Mouse (Mus musculus) adrenal gland, adult 2 months (tissue): ENCODE data around the gene Hist1h4i. TPM values are rescaled to one million over a fixed set of nuclear protein-coding genes. Genes with fewer than 3 reads are reported as not detected.
A peak's percentile ranks its signal among the peaks of the same experiment; 100 is the strongest.

Experiments used
- DNase-seq: peaks from one replicate; pipeline ENCODE4 v3.0.0; 2021
- polyA plus RNA-seq: library from polyadenylated mRNA; depleted of rRNA; stranded (reverse); fragments of >200 nt; gene quantifications from 2 replicates; pipeline ENCODE4 v1.2.3, GENCODE M21; 2012
- total RNA-seq, 2 experiments: library from RNA; stranded (reverse); gene quantifications; 2 replicates each; pipeline ENCODE4 v1.2.3; 2021

The Hist1h4i gene
- total and polyA plus RNA-seq, 3 experiments = 12.7 to 52.2 (median 48.5) TPM

- DNase-seq = no peak
These were observed 32.5 kb downstream of the Hist1h4i start for GRCm38 (mm10) chr13:22008707-22009106.

- no peak for DNase-seq
These were observed 33.3 kb downstream of the Hist1h4i start for GRCm38 (mm10) chr13:22007872-22008271.

DNA sequence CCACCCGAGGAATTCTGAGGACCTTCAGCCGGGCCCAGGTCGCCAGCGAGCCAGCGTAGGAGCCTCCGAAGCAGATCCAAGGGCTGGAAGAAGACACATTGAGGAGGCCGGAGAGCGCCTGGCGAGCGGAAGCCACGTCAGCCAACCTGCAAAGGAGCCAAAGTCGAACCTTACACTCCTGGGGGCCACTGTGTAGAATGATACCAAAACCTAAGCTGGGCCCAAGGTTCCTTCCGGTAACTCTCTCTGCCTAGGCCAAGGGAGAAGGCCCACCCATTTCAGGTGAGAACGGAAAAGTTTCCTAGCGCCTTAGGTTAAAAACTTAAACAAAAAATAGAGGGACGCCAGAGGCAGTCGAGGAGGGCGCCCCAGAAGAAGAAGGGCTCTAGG lies 34.0 kb downstream of the Hist1h4i start:
- DNase-seq = no peak

- DNase-seq = peak; percentile 77
These were observed 34.6 kb downstream of the Hist1h4i start for GRCm38 (mm10) chr13:22006334-22007120.

DNA sequence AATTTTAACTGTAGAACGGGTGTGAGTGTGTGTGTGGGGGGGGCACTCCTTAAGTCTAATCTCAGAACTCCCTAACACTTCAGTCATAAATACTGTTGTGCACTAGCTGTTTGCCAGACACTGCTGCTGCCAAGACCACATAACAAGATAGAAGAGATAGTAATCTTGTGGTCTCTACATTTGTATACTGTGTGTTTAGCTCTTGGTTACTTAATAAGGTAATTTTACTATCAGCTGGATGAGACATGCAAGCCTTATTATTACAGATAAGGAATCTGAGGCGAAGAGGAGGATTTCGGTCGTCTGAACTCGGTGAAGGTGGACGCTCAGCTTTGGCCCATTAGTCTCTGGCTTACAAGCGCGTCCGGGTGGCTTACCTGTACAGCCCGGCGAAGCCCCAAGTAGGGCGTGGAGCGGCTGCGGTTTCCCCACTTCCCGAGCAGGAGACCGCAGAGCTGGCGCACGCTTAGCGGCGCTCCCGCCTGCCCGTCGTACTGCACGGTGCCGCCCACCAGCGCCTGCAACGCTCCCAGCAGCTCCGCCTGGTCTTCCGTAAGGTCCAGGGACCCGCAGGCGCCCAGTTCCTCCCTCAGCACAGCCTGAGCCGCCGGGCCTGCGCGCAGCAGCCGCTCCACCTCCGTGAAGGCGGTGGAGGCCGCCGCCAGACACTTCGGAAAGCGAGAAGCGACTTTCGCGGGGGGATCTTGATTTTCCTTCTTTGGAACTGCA lies 35.4 kb downstream of the Hist1h4i start:
- DNase-seq = peak; percentile 70

DNA sequence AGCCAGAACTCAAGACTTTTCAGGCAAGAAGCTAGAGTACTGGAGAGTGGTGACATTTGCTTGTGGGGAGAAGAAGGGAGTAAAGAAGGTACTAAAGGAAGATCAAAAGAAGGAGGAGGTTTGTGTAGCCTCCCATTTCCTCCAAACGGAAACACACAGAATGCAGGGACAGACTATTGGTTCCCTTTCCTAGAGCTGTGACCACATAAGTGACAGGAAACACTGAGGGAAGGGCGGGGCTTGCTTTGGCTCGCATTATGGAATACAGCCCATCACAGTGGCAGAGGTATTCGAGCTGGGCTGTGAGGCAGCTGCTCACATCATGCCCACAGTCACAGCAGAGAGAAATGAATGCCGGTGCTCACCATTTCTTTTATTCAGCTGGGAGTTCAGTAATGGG lies 39.3 kb downstream of the Hist1h4i start:
- no peak for DNase-seq

DNA sequence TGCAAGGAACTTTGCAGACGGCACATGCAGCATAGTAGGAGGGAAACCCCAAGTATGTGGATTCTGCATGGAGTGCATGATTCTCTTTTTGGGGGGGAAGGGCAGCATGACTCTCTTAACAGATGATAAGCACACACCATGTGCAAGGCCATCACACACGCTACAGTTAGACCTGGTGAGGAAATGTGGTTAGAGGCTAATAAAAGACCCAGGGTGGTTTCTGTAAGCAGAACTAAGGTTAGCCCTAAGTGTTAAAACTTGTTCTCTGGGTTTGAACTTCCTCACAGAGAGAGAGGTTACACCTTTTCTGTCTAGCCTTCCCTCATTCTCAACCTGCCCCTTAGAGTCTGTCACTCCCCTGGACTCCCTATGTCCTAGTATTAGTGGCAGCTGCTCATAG lies 39.8 kb downstream of the Hist1h4i start:
- no peak for DNase-seq

DNA sequence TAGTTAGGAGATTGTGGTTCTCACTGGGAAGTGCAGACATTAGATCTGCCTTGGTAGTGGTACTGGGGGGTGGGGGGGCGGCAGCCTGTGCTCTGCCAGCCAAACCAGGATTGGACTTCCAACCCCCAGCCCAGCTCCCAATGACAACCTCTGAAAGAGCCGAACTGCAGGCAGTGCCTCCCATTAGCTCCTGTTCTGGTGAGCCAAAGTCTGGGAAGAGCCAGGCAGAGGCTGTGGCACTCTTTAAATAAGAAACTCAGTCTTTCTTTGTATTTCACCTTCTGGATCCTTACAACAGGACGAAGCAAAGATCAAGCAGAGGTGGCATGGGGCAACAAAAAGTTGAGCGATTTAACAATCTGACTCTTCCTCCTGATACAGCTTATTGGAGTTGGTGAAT lies 42.0 kb downstream of the Hist1h4i start:
- DNase-seq = no peak

DNA sequence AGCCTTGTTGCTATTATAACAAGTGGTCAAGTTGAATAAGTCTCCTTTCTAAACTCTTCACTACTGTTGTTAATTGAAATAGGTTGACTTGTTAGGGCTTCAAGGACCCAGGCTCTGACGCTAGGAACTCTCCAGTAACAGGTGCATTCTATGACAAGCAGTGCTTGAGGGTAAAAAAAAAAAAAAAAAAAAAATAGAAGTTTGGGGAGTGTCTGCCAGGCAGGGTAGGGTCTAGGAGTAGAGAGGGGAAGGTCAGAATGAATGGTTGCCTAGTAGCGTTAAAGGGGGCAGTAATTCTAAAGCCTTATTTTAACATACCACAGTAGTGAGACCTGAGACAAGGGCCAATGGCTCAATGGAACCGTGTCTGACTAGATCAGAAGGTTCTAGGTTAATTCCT lies 42.8 kb downstream of the Hist1h4i start:
- DNase-seq = no peak

- no peak for DNase-seq
These were observed 43.3 kb downstream of the Hist1h4i start for GRCm38 (mm10) chr13:21997821-21998220.

- DNase-seq = no peak
These were observed 43.9 kb downstream of the Hist1h4i start for GRCm38 (mm10) chr13:21997201-21997820.

DNA sequence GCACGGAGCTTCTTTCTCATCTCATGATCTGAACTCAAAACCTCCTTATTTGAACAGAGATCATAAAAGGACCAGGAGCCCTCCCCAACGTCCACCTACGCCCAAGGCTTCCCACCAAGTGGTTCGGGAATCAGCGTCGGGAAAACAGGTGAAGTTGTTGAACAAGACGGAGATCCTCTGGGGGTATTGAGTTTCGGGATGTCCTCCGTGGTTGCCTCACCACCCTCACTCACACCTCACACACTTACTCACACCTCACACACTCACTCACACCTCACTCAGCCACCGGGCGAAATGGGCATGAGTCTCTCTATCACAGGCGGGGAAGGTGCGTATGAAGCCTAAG lies 44.3 kb downstream of the Hist1h4i start:
- no peak for DNase-seq

DNA sequence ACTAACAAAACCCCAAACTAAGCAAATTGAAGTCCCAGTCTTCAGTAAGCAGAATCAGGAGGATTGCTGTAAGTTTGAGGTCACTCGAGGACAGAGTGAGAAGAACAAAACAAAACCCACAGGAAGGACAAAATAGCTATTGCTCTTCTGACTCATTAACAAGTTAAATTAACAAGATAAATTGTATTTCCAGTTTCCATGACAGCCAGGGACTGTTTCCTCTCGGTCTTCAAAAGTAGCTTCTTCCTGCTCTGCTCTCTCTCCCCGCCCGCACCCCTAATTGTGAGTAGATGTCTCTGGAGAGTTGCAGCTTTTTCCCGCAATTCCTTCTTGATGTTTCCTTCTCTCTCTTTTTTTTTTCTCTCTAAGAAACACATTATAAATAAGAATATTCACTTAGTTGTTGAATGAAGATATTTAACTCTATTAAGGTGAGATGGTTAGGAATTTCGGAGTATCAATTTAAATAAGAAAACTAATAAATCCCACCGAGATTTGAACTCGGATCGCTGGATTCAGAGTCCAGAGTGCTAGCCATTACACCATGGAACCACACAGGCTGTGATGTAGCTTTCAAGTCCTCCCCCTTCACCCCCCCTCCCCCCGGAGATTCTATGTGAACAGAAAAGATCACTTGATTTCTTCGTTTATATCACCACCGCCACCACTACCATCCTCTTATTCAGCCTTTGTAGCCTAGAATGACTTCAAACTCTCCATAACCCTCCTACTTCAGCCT lies 44.9 kb downstream of the Hist1h4i start:
- DNase-seq = no peak

DNA sequence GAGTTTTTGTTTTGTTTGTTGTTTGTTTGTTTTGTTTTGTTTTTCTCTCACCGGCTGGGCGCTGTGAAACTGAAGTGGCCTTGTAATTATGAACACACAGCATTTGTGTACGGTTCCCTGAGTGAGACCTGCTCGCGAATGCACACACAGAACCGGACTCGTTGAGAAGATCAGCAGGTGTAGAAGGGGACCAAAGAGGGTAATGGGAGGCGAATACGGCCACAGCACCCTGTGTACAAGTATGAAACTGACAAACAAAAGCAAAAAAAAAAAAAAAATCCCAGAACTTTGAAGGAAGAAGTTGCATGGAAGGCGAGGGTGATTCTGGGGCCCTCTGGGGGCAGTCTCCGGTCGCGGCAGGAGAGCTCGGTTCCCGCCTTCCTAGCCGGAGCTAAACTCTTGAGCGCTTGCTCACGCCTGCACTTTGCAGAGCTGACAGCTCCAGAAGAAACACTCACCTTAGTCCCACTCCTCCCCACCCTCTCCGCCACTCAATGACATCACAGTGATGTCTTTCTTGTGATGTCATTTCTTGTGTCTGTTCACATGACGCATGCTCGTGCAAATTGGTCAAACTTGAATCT lies 45.7 kb downstream of the Hist1h4i start:
- peak; percentile 26 for DNase-seq

- DNase-seq = no peak
These were observed 46.3 kb downstream of the Hist1h4i start for GRCm38 (mm10) chr13:21994896-21995295.

GRCm38 (mm10) chr13:21993957-21994738 lies 47.0 kb downstream of the Hist1h4i start:
- peak; percentile 48 for DNase-seq

DNA sequence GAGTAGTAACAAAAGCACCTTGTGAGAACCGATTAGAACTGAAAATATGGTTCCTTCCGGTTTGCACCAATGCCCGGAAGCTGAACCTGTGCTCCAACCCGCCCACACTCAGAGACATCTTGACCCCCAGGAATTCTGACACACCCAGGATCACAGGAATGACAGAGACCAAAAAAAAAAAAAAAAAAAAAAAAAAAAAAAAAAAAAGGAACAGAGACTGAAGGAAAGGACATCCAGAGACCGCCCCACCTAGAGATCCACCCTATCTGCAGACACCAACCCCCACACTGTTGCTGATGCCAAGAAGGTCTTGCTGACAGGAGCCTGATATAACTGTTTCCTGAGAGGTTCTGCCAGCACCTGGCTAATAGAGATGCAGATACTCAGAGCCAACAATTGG lies 48.6 kb downstream of the Hist1h4i start:
- DNase-seq = no peak
